Mouse (Mus musculus) ES-E14 (cell line): ENCODE results near the gene U2af1. TPM values are rescaled to one million over a fixed set of nuclear protein-coding genes. Genes with fewer than 3 reads are reported as not detected.

Experiments
- DNase-seq: peaks from one replicate; pipeline ENCODE4 v3.0.0-alpha.2; 2013; ENCODE audit warnings: low read depth, low spot score
- H3K27ac ChIP-seq: 2 replicates; pipeline ENCODE4 v1.5.1; 2012; ENCODE audit warnings: low read depth, mild to moderate bottlenecking, low read length, moderate library complexity, mixed read lengths; ENCODE audit not compliant: poor library complexity, insufficient read depth, severe bottlenecking
- H3K36me3 ChIP-seq: 2 replicates; pipeline ENCODE4 v1.6.1; 2012; ENCODE audit warnings: mild to moderate bottlenecking, low read length, moderate library complexity, mixed read lengths; ENCODE audit not compliant: control insufficient read depth, poor library complexity, insufficient read depth, severe bottlenecking
- H3K4me1 ChIP-seq, 2 experiments: fragments of 150-350 bp in 1 of 2; sonication (generic) in 1 of 2; 2 replicates each; pipeline ENCODE4 v1.6.1; 2012; ENCODE audit warnings: low read length in 2 of 2, mild to moderate bottlenecking in 1 of 2, mixed read lengths in 1 of 2; ENCODE audit not compliant: control insufficient read depth in 2 of 2, insufficient read depth in 2 of 2, poor library complexity in 1 of 2
- H3K4me3 ChIP-seq, 2 experiments: fragments of 150-350 bp in 1 of 2; sonication (generic) in 1 of 2; 2 replicates each; pipeline ENCODE4 v1.5.1; 2012; ENCODE audit warnings: low read length in 2 of 2, low read depth in 1 of 2, mild to moderate bottlenecking in 1 of 2, mixed read lengths in 1 of 2; ENCODE audit not compliant: insufficient read depth in 1 of 2, poor library complexity in 1 of 2, severe bottlenecking in 1 of 2
- H3K9ac ChIP-seq: 2 replicates; pipeline ENCODE4 v1.6.1; 2012; ENCODE audit warnings: low read depth, mild to moderate bottlenecking, low read length, mixed read lengths; ENCODE audit not compliant: poor library complexity, insufficient read depth, severe bottlenecking
- H3K9me3 ChIP-seq: fragments of 150-350 bp; sonication (generic); 2 replicates; pipeline ENCODE4 v1.6.1; 2012; ENCODE audit warnings: low read depth, mild to moderate bottlenecking, low read length; ENCODE audit not compliant: control insufficient read depth, insufficient read depth
- CHD2 ChIP-seq: IDR thresholded peaks from 2 replicates; pipeline ENCODE4 v1.6.1; 2014; ENCODE audit warnings: mild to moderate bottlenecking, low read depth, low read length, inconsistent platforms
- HCFC1 ChIP-seq: IDR thresholded peaks from 2 replicates; pipeline ENCODE4 v1.6.1; 2012; ENCODE audit warnings: low read length, inconsistent platforms, borderline replicate concordance; ENCODE audit not compliant: insufficient read depth
- MAFK ChIP-seq: IDR thresholded peaks from 2 replicates; pipeline ENCODE4 v1.6.1; 2014; ENCODE audit warnings: mild to moderate bottlenecking, low read depth, low read length, inconsistent platforms; ENCODE audit not compliant: insufficient read depth
- ZC3H11A ChIP-seq: IDR thresholded peaks from 2 replicates; pipeline ENCODE4 v1.6.1; 2012; ENCODE audit warnings: low read depth, mild to moderate bottlenecking, inconsistent platforms, low read length, borderline replicate concordance
- ZNF384 ChIP-seq: IDR thresholded peaks from 2 replicates; pipeline ENCODE4 v1.6.1; 2012; ENCODE audit warnings: low read depth, low read length, inconsistent platforms
- in situ Hi-C, 2 experiments: fragments of 600-800 bp; cut with MboI; formaldehyde crosslinking; loops; one replicate each; pipeline ENCODE4 v1.15.1; 2025; ENCODE audit warnings: low sequenced_read_pairs in 2 of 2, inconsistent platforms in 1 of 2; ENCODE audit not compliant: unreplicated experiment in 2 of 2
- total RNA-seq: library from RNA; depleted of rRNA; stranded (reverse); fragments of 300-350 nt; gene quantifications from 2 replicates; pipeline ENCODE4 v1.2.3, GENCODE M21; 2012

The U2af1 gene
- total RNA-seq, 1 experiment = 238 TPM

GRCm38 (mm10) chr17:31655366-31655765 is 3.3 kb downstream of the U2af1 start:
- Histone ChIP-seq H3K4me1 (peaks cover 0 to 12% of the 10 kb centered on the region in 2 experiments; a peak in 1 of 4 replicates), H3K36me3 (peaks cover 54% of the 10 kb centered on the region), H3K9me3 (no peaks in the 10 kb centered on the region), H3K9ac (peak overlapping the region; percentile 34; the same call in 1 of the 2 replicates), H3K27ac (no peak overlapping the region), H3K4me3 (peak overlapping the region in 1 of 2 experiments; percentile 17; a peak in 1 of 4 replicates)
- DNase-seq = no peak
- TF ChIP-seq CHD2 (no peak), ZNF384 (no peak), MAFK (no peak), HCFC1 (no peak)
- in situ Hi-C loops = no loop called here

DNA sequence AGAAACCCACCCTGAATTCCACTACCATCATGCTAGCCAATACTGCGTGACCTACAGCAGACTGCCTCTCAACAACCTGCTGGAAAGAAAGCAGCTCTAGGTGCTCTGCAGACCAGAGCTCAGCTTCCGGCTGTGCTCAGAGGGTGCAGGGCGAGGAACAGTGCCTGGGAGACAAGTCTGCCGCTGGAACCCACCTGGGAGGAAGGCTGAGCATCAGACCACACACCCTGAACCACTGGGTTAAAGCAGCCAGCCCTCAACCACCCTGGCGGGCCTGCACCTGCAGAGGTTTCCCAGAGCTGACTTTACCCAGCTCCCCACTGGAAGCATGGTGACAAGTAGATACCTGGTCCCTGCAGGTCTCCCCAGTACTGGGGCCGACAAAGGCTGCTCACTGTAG is 5.4 kb downstream of the U2af1 start:
- Histone ChIP-seq H3K36me3 (peaks cover 66% of the 10 kb centered on the region), H3K4me1 (peaks cover 0 to 14% of the 10 kb centered on the region in 2 experiments; a peak in 1 of 4 replicates), H3K9me3 (no peaks in the 10 kb centered on the region), H3K27ac (no peak overlapping the region), H3K4me3 (no peak overlapping the region), H3K9ac (no peak overlapping the region)
- no peak for TF ChIP-seq HCFC1
- no peak for TF ChIP-seq MAFK
- TF ChIP-seq CHD2 = no peak
- TF ChIP-seq ZNF384 = no peak
- no peak for TF ChIP-seq ZC3H11A
- DNase-seq = no peak
- in situ Hi-C loops = no loop called here

- no peak for DNase-seq
- H3K36me3 ChIP-seq = peaks cover 77% of the 10 kb centered on the region
- no peak overlapping the region for H3K4me3 ChIP-seq
- no peak for TF ChIP-seq MAFK
- no peak for TF ChIP-seq CHD2
- TF ChIP-seq ZC3H11A = no peak
- no peak for TF ChIP-seq ZNF384
- TF ChIP-seq HCFC1 = no peak
- H3K9ac ChIP-seq = no peak overlapping the region
- in situ Hi-C loops = no loop called here
- H3K4me1 ChIP-seq = peaks cover 0 to 14% of the 10 kb centered on the region in 2 experiments; a peak in 1 of 4 replicates
- H3K27ac ChIP-seq = no peak overlapping the region
- H3K9me3 ChIP-seq = no peaks in the 10 kb centered on the region
These were observed 6.5 kb downstream of the U2af1 start for GRCm38 (mm10) chr17:31652152-31652551.

GRCm38 (mm10) chr17:31646199-31647002 is 12.3 kb downstream of the U2af1 start:
- DNase-seq = no peak
- H3K4me3 ChIP-seq = no peak overlapping the region
- in situ Hi-C loops = no loop called here
- peaks cover 0 to 3% of the 10 kb centered on the region in 2 experiments; a peak in 1 of 4 replicates for H3K4me1 ChIP-seq
- no peaks in the 10 kb centered on the region for H3K9me3 ChIP-seq
- H3K36me3 ChIP-seq = peaks cover 40% of the 10 kb centered on the region
- no peak overlapping the region for H3K27ac ChIP-seq
- TF ChIP-seq CHD2 (no peak), ZC3H11A (no peak), ZNF384 (no peak), HCFC1 (no peak), MAFK (no peak)
- H3K9ac ChIP-seq = no peak overlapping the region
